8 mouse cellular contexts compared by ENCODE assay signal in genomic region chr17:17234329-17235185, GRCm38 (mm10).
A peak's percentile ranks its signal among the peaks of the same experiment; 100 is the strongest.
DNase-seq lines count a peak whose midpoint lies in the region; ATAC-seq lines count a peak whose summit lies in the region.
"Not testable (repeated sequence)": the region's sequence is repeated elsewhere in the genome, so short reads cannot be mapped to it uniquely, and the experiment has no call there.

No protein-coding gene starts in this region.

- peak; percentile 93 to 98 for DNase-seq in adrenal gland, adult (ENCODE audit: inconsistent age in 2 of 2, low spot score in 1 of 2)
- peak; percentile 97 for DNase-seq in embryo, embryonic 10.5 days (ENCODE audit: low spot score)
- DNase-seq in gastrocnemius, postnatal 14 days = peak; percentile 83
- DNase-seq in left cerebral cortex, postnatal 10 days (ENCODE audit: extremely low spot score in 1 of 2, low spot score in 2 of 2) = peak; percentile 90 to 94
- DNase-seq in right cerebral cortex, postnatal 25 days = peak; percentile 89
- peak; percentile 84 to 85 for DNase-seq in urinary bladder, postnatal 4 days (ENCODE audit: low spot score in 2 of 2)

- peak; percentile 99 for ATAC-seq in inflammation-experienced regulatory T-cells, adult 6 months
- ATAC-seq in megakaryocyte-erythroid progenitor cell, adult 5-6 weeks (replicated peaks; ENCODE audit: low FRiP score, low TSS enrichment, poor library complexity, severe bottlenecking) = peak; percentile 100

- intact Hi-C loops in gastrocnemius, postnatal 14 days (cut with DNase I; ENCODE audit: low total_unique reads); left cerebral cortex, postnatal 10 days (cut with DNase I): not testable (repeated sequence)

Comparison
In these comparisons a context has a peak if more than half of its experiments do, and no peak if none do; other contexts are left out.
1. Peak in every context shown above with its lines: DNase-seq and ATAC-seq.